Mouse (Mus musculus) gonadal fat pad, adult 2 months (tissue): ENCODE results near the gene Rcbtb2. TPM values are rescaled to one million over a fixed set of nuclear protein-coding genes. Genes with fewer than 3 reads are reported as not detected.
"Not testable (repeated sequence)": the region's sequence is repeated elsewhere in the genome, so short reads cannot be mapped to it uniquely, and the experiment has no call there.

Experiments
- DNase-seq: peaks from one replicate; pipeline ENCODE4 v3.0.0-alpha.2; 2012; ENCODE audit warnings: low read depth
- polyA plus RNA-seq: library from polyadenylated mRNA; depleted of rRNA; stranded (reverse); fragments of >200 nt; gene quantifications from 2 replicates; pipeline ENCODE4 v1.2.3, GENCODE M21; 2012; rRNA removed

The Rcbtb2 gene
- 40.5 and 44.9 TPM in 2 replicates for polyA plus RNA-seq

DNA sequence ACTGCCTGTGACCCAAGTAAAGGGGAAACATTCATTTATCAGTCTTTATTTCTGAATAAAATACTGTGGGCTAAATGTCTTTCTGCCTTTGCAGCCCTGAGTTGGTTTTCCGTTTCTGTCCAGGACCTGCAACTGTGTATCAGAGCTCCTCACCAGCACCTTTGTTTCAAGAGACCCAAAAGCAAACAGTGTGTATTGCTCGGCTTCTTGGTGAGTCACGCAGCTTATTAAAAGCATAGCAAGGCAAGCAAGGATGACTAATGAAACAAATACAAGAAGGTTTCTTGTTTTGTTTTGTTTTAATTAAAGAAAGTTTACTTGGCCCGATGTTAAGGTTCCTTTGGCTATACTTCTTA is at the start of gene Rcbtb2:
Gene Rcbtb2 (plus strand): TSS at position 115 of the 356 bp plus-strand sequence.
- no peak for DNase-seq

DNA sequence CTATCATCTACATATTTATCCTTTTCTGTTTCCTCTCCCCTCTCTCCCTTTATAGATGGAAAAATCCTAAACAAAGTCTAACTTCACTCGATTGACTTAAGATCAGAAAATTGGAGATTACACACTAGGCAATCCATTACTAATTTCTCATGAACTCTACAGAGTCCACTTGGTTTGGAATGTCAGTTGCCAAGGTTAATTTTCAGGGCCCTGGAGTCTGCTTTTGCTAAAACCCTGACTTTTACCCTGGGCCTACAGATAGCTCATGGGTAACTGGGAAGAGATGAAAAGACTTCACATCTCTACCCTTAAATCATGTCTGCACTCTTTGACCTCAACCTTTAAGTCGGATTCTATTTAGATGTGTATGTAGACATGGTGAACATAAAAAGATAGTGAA is 39.3 kb upstream of the Rcbtb2 start:
- no peak for DNase-seq

- DNase-seq: no peak
Measured at GRCm38 (mm10) chr14:73086425-73086824, 36.4 kb upstream of the Rcbtb2 start.

GRCm38 (mm10) chr14:73087247-73087646 is 35.6 kb upstream of the Rcbtb2 start:
- DNase-seq: peak; percentile 14

DNA sequence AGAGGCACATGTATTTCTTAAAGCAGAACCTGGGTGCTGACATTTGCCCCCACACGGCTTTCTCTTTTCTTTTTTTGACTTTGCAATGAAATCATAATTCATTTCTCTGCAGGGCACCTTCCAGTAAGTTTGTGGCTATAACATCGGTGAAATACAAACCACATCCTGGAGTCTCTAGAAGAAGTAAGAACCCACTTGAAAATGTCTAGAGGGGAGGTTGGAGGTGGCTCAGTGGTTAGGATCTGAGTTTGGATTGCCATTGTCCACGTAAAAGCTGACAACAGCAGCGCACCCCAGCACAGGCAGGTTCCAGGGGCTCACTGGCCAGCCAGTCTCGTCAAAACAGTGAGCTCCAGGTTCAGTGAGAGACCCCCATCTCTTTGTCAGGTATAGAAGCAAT is 35.1 kb upstream of the Rcbtb2 start:
- DNase-seq: no peak

GRCm38 (mm10) chr14:73088224-73088623 is 34.6 kb upstream of the Rcbtb2 start:
- no peak for DNase-seq

- DNase-seq: no peak
Measured at GRCm38 (mm10) chr14:73092871-73093270, 30.0 kb upstream of the Rcbtb2 start.

GRCm38 (mm10) chr14:73094802-73095550 is 27.9 kb upstream of the Rcbtb2 start:
- no peak for DNase-seq

GRCm38 (mm10) chr14:73098677-73099387 is 24.0 kb upstream of the Rcbtb2 start:
- no peak for DNase-seq

DNA sequence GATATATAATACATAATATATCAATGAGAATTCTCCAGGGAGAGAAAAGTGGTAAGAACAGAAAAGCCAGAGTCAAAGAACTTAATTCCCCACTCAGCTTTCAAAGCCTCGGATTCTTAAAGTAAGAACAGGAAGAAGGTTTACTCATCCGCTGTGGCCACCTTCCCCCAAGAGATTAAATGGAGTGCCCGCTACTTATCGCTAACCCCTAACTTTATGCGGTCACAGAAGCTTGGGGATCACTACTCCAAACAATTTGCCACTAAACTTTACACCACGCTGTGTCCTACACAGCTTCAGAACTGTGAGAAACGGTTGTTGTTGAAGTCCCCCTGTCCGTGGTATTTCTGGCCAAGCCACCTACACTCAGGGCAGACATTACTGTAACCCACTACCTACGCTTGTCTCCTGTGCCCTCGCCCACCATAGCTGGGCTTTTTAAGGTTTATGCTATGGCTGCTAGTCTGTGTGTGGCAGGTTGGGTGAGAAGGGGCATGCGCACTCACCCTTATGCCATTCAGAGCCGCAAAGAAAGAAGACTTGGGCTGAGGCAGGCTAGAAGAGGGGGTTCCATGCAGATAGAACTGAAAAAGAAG is 20.5 kb upstream of the Rcbtb2 start:
- DNase-seq: no peak

- not testable (repeated sequence) for DNase-seq
Measured at GRCm38 (mm10) chr14:73102986-73103385, 19.9 kb upstream of the Rcbtb2 start.

DNA sequence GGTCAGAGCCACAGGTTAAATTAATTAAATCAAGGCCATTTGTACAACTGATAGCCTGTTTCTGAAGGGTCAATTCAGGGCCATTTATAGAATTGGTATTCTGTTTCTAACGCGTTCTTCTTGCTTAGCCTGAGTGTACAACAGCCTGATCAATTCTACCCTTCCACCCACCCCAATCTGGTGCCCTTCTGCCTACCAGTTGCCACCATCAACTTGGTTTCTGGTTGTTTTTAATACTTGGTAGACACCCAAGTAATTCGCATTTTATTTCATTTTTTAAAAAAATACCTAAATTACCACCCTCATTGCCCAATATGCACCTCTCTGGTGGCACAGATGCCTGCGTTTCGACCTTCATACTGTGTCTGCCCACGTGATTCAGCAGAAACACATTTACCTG is 17.9 kb upstream of the Rcbtb2 start:
- no peak for DNase-seq

GRCm38 (mm10) chr14:73105407-73106185 is 17.2 kb upstream of the Rcbtb2 start:
- DNase-seq: no peak

- DNase-seq: no peak
Measured at GRCm38 (mm10) chr14:73106234-73106711, 16.6 kb upstream of the Rcbtb2 start.

GRCm38 (mm10) chr14:73106957-73107356 is 15.9 kb upstream of the Rcbtb2 start:
- DNase-seq: no peak

DNA sequence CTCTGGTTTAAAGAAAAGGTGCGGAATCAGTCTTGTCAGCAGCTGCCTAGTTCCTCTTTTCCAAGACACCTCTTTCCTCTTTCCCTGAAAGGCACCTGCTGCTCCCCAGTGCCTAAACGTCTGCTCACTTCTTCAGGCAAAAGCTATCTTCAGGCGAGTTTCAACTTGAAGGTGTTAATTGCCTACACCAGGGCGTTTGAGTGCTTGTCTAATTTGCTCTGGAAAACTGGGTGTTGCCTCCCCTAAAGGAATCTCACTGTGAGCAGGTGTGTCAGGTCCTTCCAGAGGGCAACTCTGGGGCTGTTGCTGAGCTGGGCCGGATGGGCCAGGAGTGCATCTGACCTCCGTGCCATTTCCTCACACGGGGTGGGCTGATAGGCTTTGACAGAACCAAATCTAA is 15.5 kb upstream of the Rcbtb2 start:
- DNase-seq: no peak

DNA sequence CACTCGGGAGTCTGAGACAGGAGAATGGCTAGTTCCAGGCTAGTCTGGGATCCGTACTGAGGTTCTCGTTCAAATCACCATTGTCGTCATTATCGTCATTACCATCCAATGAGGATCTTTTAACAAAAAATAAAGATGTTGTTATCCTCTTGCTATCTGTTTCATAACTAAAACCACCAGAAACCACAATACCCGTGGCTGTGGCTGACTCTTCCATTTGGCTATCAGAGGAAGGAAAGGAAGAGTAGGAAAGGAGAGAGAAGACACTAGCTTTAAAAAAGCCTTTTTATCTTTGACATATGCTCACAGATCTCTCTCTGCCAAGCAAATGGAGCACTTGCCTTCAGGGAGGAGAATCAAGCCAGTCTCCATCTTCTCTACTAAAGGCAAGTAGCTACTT is 14.9 kb upstream of the Rcbtb2 start:
- no peak for DNase-seq

DNA sequence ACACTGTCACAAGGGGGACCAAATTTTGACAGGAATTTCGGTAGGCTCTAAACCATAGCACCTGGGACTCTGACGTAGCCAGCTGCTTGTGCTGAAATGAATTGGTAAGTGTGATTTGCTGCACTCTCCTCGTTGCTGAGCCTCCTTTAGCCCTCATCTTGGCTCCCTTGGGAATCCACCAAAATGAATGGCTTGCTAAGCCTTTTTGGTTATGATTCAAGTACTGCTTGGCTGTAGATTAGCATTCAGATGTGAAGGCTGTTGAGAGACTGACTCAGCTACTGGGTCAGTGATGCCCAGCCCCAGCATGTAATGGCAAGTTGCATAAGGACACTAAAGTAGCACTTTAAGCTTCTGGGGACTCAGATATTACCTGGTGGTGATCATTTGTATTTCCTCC is 12.2 kb upstream of the Rcbtb2 start:
- DNase-seq: no peak

GRCm38 (mm10) chr14:73111091-73111490 is 11.7 kb upstream of the Rcbtb2 start:
- no peak for DNase-seq

DNA sequence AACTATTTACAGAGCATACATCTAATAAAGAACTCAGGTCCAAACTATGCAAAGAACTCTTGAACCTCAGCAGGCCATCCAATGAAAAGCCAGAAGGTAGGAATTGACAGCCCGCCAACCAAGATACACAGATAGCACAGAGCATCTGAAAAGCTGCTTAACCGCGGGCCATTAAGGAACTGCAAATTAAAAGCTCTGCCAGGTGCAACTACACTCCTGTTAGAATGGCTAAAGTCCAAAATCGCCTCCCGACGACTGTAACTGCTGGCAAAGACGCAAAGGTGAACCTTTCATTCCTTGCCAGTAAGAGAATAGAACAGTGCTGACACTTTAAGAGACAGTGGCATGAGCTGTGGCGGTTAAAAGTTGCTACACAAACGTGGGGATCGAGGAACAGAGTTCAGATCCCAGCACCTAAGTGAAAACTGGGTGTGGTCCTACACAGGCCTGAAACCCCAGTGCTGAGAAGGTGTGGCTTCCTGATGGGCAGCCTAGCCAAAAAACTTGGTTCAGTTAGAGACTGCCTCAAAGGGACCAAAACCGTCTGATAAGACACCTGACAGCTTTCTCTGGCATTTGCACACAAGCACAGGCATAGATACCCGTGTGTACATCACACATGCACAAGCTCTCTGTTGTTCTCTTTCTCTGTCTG is 10.5 kb upstream of the Rcbtb2 start:
- no peak for DNase-seq

DNA sequence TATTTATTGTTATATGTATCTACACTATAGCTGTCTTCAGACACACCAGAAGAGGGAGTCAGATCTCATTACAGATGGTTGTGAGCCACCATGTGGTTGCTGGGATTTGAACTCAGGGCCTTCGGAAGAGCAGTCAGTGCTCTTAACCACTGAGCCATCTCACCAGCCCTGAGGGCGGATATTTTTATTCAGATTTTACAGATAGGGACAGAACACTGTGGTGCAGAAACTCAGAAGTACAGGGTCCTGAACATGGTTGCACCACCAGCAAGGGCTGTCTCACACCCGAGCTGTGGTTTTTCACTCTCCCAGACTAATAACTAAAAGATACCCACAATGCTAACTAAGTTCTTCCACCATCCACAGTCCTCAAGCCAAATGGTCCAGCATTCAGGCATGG is 7.9 kb upstream of the Rcbtb2 start:
- DNase-seq: not testable (repeated sequence)

GRCm38 (mm10) chr14:73116301-73116700 is 6.5 kb upstream of the Rcbtb2 start:
- DNase-seq: no peak
